Mouse (Mus musculus) kidney, postnatal 10 days (tissue): ENCODE results near the gene Rab17.

Source experiments
- DNase-seq: peaks from one replicate; pipeline ENCODE4 v3.0.0; 2021; ENCODE audit warnings: mixed read lengths

Gene Rab17

GRCm38 (mm10) chr1:90927929-90928574, 41.4 kb downstream of the Rab17 start:
- DNase-seq, result peak; percentile 25

- peak; percentile 60 for DNase-seq
These were observed 42.2 kb downstream of the Rab17 start for GRCm38 (mm10) chr1:90927308-90927707.

- DNase-seq, result no peak
These were observed 43.4 kb downstream of the Rab17 start for GRCm38 (mm10) chr1:90926030-90926429.

- DNase-seq, result no peak
These were observed 47.8 kb downstream of the Rab17 start for GRCm38 (mm10) chr1:90921687-90922086.

GRCm38 (mm10) chr1:90917509-90917908, 52.0 kb downstream of the Rab17 start:
- no peak for DNase-seq

GRCm38 (mm10) chr1:90914948-90915569, 54.4 kb downstream of the Rab17 start, which contains the start of gene Mlph:
Gene Mlph, plus strand, starts transcription at chr1:90915085.
- peak; percentile 81 for DNase-seq

- DNase-seq, result no peak
These were observed 56.2 kb downstream of the Rab17 start for GRCm38 (mm10) chr1:90913231-90913630.

GRCm38 (mm10) chr1:90909631-90910152, 59.8 kb downstream of the Rab17 start:
- DNase-seq, result peak; percentile 88

GRCm38 (mm10) chr1:90909161-90909560, 60.3 kb downstream of the Rab17 start:
- DNase-seq, result peak; percentile 80
